Mouse (Mus musculus): Measurements from ENCODE around the gene Tmem204.

- TF ChIP-seq CTCF (IDR thresholded peaks at IDR 0.05; ENCODE audit: low read depth, low read length) (no peak), POLR2A (IDR thresholded peaks at IDR 0.05; ENCODE audit: borderline replicate concordance, low read depth, low read length) (no peak)
Measured at GRCm38 (mm10) chr17:25077771-25078372, 5.5 kb downstream of the Tmem204 start.
